Mouse (Mus musculus) brain, embryonic 14.5 days (tissue): ENCODE results near the gene Cnbp.

Source experiments
- CTCF ChIP-seq: fragments of 200-500 bp; IDR thresholded peaks from 2 replicates; pipeline ENCODE4 v1.5.1; 2012; ENCODE audit warnings: inconsistent platforms, mild to moderate bottlenecking, moderate library complexity, borderline replicate concordance; ENCODE audit not compliant: insufficient read depth, insufficient read length; ENCODE audit errors: extremely low read depth
- POLR2A ChIP-seq: fragments of 200-500 bp; IDR thresholded peaks from 2 replicates; pipeline ENCODE4 v1.6.1; 2012; ENCODE audit warnings: mild to moderate bottlenecking, inconsistent platforms, borderline replicate concordance; ENCODE audit not compliant: poor library complexity, insufficient read depth, insufficient read length, severe bottlenecking; ENCODE audit errors: extremely low read depth

DNA sequence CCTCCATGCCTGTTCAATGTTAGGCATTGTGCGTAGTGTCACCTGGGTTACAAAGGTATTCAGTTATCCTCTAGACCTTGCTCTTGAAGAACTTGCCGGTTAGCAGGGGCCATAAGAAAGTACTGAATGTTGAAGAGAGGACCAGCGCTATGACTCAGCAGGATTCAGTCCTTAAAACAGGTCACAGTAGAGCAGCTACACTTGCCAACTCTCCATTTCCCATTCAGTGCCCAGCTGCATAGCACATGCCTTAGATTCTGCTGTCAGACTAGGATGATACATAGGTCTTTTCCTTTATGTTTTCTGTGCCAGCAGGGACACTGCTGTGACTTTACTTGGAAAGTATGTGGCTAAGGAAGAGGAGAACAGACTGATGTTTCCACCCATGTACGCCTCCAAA, 2.5 kb upstream of the Cnbp start:
- no peak for TF ChIP-seq CTCF
- TF ChIP-seq POLR2A = no peak
